Mouse (Mus musculus) cortical plate, adult 2 months (tissue): Measurements from ENCODE around the gene 2610301B20Rik.

Source experiments
- CTCF ChIP-seq: fragments of 200-500 bp; IDR thresholded peaks from 2 replicates; pipeline ENCODE4 v1.5.1; 2011; ENCODE audit warnings: mild to moderate bottlenecking, control low read depth, low read length; ENCODE audit not compliant: insufficient read depth; ENCODE audit errors: extremely low read depth
- POLR2A ChIP-seq: fragments of 200-500 bp; IDR thresholded peaks from 2 replicates; pipeline ENCODE4 v1.6.1; 2011; ENCODE audit warnings: mild to moderate bottlenecking, low read length, control low read depth; ENCODE audit not compliant: insufficient read depth; ENCODE audit errors: extremely low read depth

DNA sequence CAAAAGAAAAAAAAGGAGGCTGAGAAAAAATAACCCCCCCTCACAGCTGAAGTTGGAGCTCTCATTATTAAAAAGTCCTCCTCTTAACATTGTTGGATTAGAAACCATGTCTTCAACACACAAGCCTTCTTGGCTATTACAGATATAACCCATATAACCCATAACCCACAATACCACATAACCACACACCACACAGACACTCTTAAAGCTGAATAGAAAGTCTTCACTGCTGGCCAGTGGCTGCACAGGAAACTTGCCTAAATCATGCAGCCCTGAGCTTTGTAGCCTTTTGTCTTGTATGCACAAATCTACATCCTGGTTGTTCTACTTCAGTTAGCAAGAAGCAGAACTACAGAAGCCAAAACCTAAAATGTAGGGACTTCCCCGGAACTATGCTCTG is 41.0 kb upstream of the 2610301B20Rik start:
- TF ChIP-seq CTCF (no peak), POLR2A (no peak)
